Mouse (Mus musculus) heart, postnatal 14 days (tissue): ENCODE measurements around the gene Spsb1. TPM values are rescaled to one million over a fixed set of nuclear protein-coding genes. Genes with fewer than 3 reads are reported as not detected.
A peak's percentile ranks its signal among the peaks of the same experiment; 100 is the strongest.

Source experiments
- DNase-seq, 2 experiments: peaks; one replicate each; pipeline ENCODE4 v3.0.0; 2021 to 2022
- intact Hi-C: fragments of 180-260 bp; cut with DNase I; formaldehyde crosslinking; loops from one replicate; pipeline ENCODE4 v1.15.1; 2025
- long read RNA-seq, 2 experiments: library from polyadenylated mRNA; stranded (forward); transcript quantifications; one replicate each; pipeline ENCODE4 v2.0.0; 2021
- total RNA-seq, 2 experiments: library from RNA; stranded (reverse); gene quantifications; 2 replicates each; pipeline ENCODE4 v1.2.3; 2021

Spsb1 gene
- 10 to 100 TPM; 44.8 to 49.3 TPM for total RNA-seq
- long read RNA-seq, experiment 1, transcript Spsb1-201 (3 exons, 3,092 nt), result major isoform, 39 of 57 reads
- long read RNA-seq, experiment 1, partial matches to known transcripts, result 0 of 57 reads
- long read RNA-seq, experiment 1, other reads (novel, unspliced or antisense), result 17 of 57 reads
- long read RNA-seq, experiment 2, transcript Spsb1-201 (3 exons, 3,092 nt), result major isoform, 19 of 32 reads
- long read RNA-seq, experiment 2, partial matches to known transcripts, result 7 of 32 reads
- long read RNA-seq, experiment 2, other reads (novel, unspliced or antisense), result 5 of 32 reads

- DNase-seq, result peak; percentile 98 to 99
- intact Hi-C loops, result loop anchor here (2.0 to 5.0 kb wide), 2 partner anchors 38 to 66 kb away; no protein-coding TSS in a partner anchor
Measured at GRCm38 (mm10) chr4:149954893-149955439, at the start of gene Spsb1. Spsb1 (minus strand) TSS chr4:149955043.

GRCm38 (mm10) chr4:150003641-150004040, 48.8 kb upstream of the Spsb1 start:
- intact Hi-C loops, result no loop called here
- DNase-seq, result no peak

- intact Hi-C loops, result no loop called here
- no peak for DNase-seq
Measured at GRCm38 (mm10) chr4:150003021-150003580, 48.3 kb upstream of the Spsb1 start.

- no peak for DNase-seq
- intact Hi-C loops, result no loop called here
Measured at GRCm38 (mm10) chr4:150002021-150002528, 47.2 kb upstream of the Spsb1 start.

- intact Hi-C loops, result no loop called here
- DNase-seq, result no peak
Measured at GRCm38 (mm10) chr4:150001221-150001860, 46.5 kb upstream of the Spsb1 start.

- no peak for DNase-seq
- intact Hi-C loops, result no loop called here
Measured at GRCm38 (mm10) chr4:149999931-150000555, 45.2 kb upstream of the Spsb1 start.

GRCm38 (mm10) chr4:149999510-149999900, 44.7 kb upstream of the Spsb1 start:
- intact Hi-C loops, result no loop called here
- DNase-seq, result no peak

- DNase-seq, result peak; percentile 68 to 72
Measured at GRCm38 (mm10) chr4:149998786-149999509, 44.1 kb upstream of the Spsb1 start.

GRCm38 (mm10) chr4:149997999-149998398, 43.2 kb upstream of the Spsb1 start:
- DNase-seq, result no peak
- intact Hi-C loops, result no loop called here

More at GRCm38 (mm10) chr4:149998786-149999509, 44.1 kb upstream of the Spsb1 start:
- intact Hi-C loops, result no loop called here

- intact Hi-C loops, result no loop called here
- DNase-seq, result no peak
Measured at GRCm38 (mm10) chr4:149996440-149996839, 41.6 kb upstream of the Spsb1 start.

- intact Hi-C loops, result no loop called here
- no peak for DNase-seq
Measured at GRCm38 (mm10) chr4:149995911-149996310, 41.1 kb upstream of the Spsb1 start.

- no peak for DNase-seq
- intact Hi-C loops, result no loop called here
Measured at GRCm38 (mm10) chr4:149994218-149994617, 39.4 kb upstream of the Spsb1 start.

- intact Hi-C loops, result no loop called here
Measured at GRCm38 (mm10) chr4:149992670-149993032, 37.8 kb upstream of the Spsb1 start.

GRCm38 (mm10) chr4:149991755-149992669, 37.2 kb upstream of the Spsb1 start:
- no peak for DNase-seq
- intact Hi-C loops, result no loop called here

More at GRCm38 (mm10) chr4:149992670-149993032, 37.8 kb upstream of the Spsb1 start:
- no peak for DNase-seq

- no peak for DNase-seq
- intact Hi-C loops, result no loop called here
Measured at GRCm38 (mm10) chr4:149990954-149991633, 36.3 kb upstream of the Spsb1 start.

GRCm38 (mm10) chr4:149990212-149990953, 35.5 kb upstream of the Spsb1 start:
- intact Hi-C loops, result no loop called here
- peak; percentile 56 to 62 for DNase-seq

GRCm38 (mm10) chr4:149988931-149989556, 34.2 kb upstream of the Spsb1 start:
- intact Hi-C loops, result no loop called here
- DNase-seq, result peak; percentile 90 to 91
